Mouse (Mus musculus) neural tube, embryonic 15.5 days (tissue): ENCODE results near the gene Arid3a. TPM values are rescaled to one million over a fixed set of nuclear protein-coding genes. Genes with fewer than 3 reads are reported as not detected.

ENCODE experiments used
- ATAC-seq: fragments of 200-750 bp; cut with Nextera tagmentation; 2 replicates; pipeline ENCODE4 v1.8.0; 2017; ENCODE audit warnings: mild to moderate bottlenecking, moderate TSS enrichment, moderate library complexity; ENCODE audit not compliant: low FRiP score
- H3K27ac ChIP-seq: fragments of 300-500 bp; sonication (generic); replicated peaks from 2 replicates; pipeline ENCODE4 v1.5.1; 2015; ENCODE audit warnings: mild to moderate bottlenecking, inconsistent platforms
- H3K27me3 ChIP-seq: fragments of 300-500 bp; sonication (generic); replicated peaks from 2 replicates; pipeline ENCODE4 v1.6.1; 2015; ENCODE audit warnings: inconsistent platforms
- H3K36me3 ChIP-seq: fragments of 300-500 bp; sonication (generic); 2 replicates; pipeline ENCODE4 v1.6.1; 2015; ENCODE audit warnings: inconsistent platforms
- H3K4me1 ChIP-seq: fragments of 300-500 bp; sonication (generic); 2 replicates; pipeline ENCODE4 v1.6.1; 2015; ENCODE audit warnings: inconsistent platforms
- H3K4me2 ChIP-seq: fragments of 300-500 bp; sonication (generic); 2 replicates; pipeline ENCODE4 v1.6.1; 2015; ENCODE audit warnings: inconsistent platforms, mild to moderate bottlenecking, moderate library complexity
- H3K4me3 ChIP-seq: fragments of 300-500 bp; sonication (generic); replicated peaks from 2 replicates; pipeline ENCODE4 v1.5.1; 2015; ENCODE audit warnings: mild to moderate bottlenecking, inconsistent platforms
- H3K9ac ChIP-seq: fragments of 300-500 bp; sonication (generic); replicated peaks from 2 replicates; pipeline ENCODE4 v1.6.1; 2015; ENCODE audit warnings: mild to moderate bottlenecking, inconsistent platforms
- H3K9me3 ChIP-seq: fragments of 300-500 bp; sonication (generic); replicated peaks from 2 replicates; pipeline ENCODE4 v1.6.1; 2016; ENCODE audit warnings: inconsistent platforms
- WGBS: fragments of 180-500 bp; shearing (Covaris S2); methylation state at CpG from one replicate; pipeline ENCODE4 v1.1.7; 2015; ENCODE audit warnings: mixed read lengths; 5-methylcytosine and 5-hydroxymethylcytosine counted together
- polyA plus RNA-seq: library from polyadenylated mRNA; unstranded; fragments of >200 nt; fragmentation: Nextera tagmentation; extraction: Ambion mirVana; gene quantifications from 2 replicates; pipeline ENCODE4 v1.2.1, GENCODE M21; 2015

Gene Arid3a
- polyA plus RNA-seq, 1 experiment from 2014 or later = 2.4 TPM

- Histone ChIP-seq H3K4me3 (no peak overlapping the region), H3K4me1 (peaks cover 7% of the 10 kb centered on the region), H3K9me3 (no peaks in the 10 kb centered on the region), H3K27ac (no peak overlapping the region), H3K9ac (no peak overlapping the region), H3K4me2 (no peak overlapping the region), H3K36me3 (peaks cover 11% of the 10 kb centered on the region), H3K27me3 (peaks cover 22% of the 10 kb centered on the region; the same call in 1 of the 2 replicates)
- no peak for ATAC-seq
- WGBS = 85% methylated on average over 8 of the region's 8 CpGs
Observed at GRCm38 (mm10) chr10:80004233-80004705, 77.4 kb downstream of the Arid3a start.

Other genes with a start within 250 kb of the Arid3a start
- 83.0 and 83.4 TPM in 2 replicates for gene Cdc34, start 244.8 kb upstream of the Arid3a start, polyA plus RNA-seq
- 1.1 TPM in 2 replicates for gene Gzmm, start 238.0 kb upstream of the Arid3a start, polyA plus RNA-seq
- 958 and 1,001 TPM in 2 replicates for gene Bsg, start 222.6 kb upstream of the Arid3a start, polyA plus RNA-seq
- gene Hcn2, start 210.4 kb upstream of the Arid3a start, polyA plus RNA-seq = 2.0 and 3.0 TPM in 2 replicates
- gene Polrmt, start 180.5 kb upstream of the Arid3a start, polyA plus RNA-seq = 43.4 TPM in 2 replicates
- gene Fgf22, start 172.0 kb upstream of the Arid3a start, polyA plus RNA-seq = 2.7 and 3.4 TPM in 2 replicates
- 108 and 110 TPM in 2 replicates for gene Rnf126, start 160.1 kb upstream of the Arid3a start, polyA plus RNA-seq
- gene Fstl3, start 149.8 kb upstream of the Arid3a start, polyA plus RNA-seq = 2.6 and 4.5 TPM in 2 replicates
- 0.14 and 10.2 TPM in 2 replicates for gene Prss57, start 136.1 kb upstream of the Arid3a start, polyA plus RNA-seq
- 227 and 256 TPM in 2 replicates for gene Palm, start 133.5 kb upstream of the Arid3a start, polyA plus RNA-seq
- 0.33 and 11.5 TPM in 2 replicates for gene Misp, start 106.1 kb upstream of the Arid3a start, polyA plus RNA-seq
- 55.8 and 121 TPM in 2 replicates for gene Ptbp1, start 72.6 kb upstream of the Arid3a start, polyA plus RNA-seq
- 9.0 and 9.5 TPM in 2 replicates for gene Prtn3, start 52.6 kb upstream of the Arid3a start, polyA plus RNA-seq
- gene Plppr3, start 52.4 kb upstream of the Arid3a start, polyA plus RNA-seq = 316 and 385 TPM in 2 replicates
- gene Elane, start 40.8 kb upstream of the Arid3a start, polyA plus RNA-seq = 0.31 and 0.50 TPM in 2 replicates
- not detected in 2 replicates for gene Cfd, start 36.2 kb upstream of the Arid3a start, polyA plus RNA-seq
- gene Med16, start 18.1 kb upstream of the Arid3a start, polyA plus RNA-seq = 44.9 and 46.7 TPM in 2 replicates
- gene Gm26602, start 16.2 kb upstream of the Arid3a start, polyA plus RNA-seq = 22.7 and 23.6 TPM in 2 replicates
- gene Kiss1r, start 10.1 kb upstream of the Arid3a start, polyA plus RNA-seq = 1.8 and 2.8 TPM in 2 replicates
- 264 and 288 TPM in 2 replicates for gene R3hdm4, start 5.8 kb upstream of the Arid3a start, polyA plus RNA-seq
- 94.4 and 104 TPM in 2 replicates for gene Wdr18, start 33.1 kb downstream of the Arid3a start, polyA plus RNA-seq
- 0.32 and 0.33 TPM in 2 replicates for gene Grin3b, start 43.7 kb downstream of the Arid3a start, polyA plus RNA-seq
- gene Tmem259, start 57.3 kb downstream of the Arid3a start, polyA plus RNA-seq = 21.3 and 24.7 TPM in 2 replicates
- gene Cnn2, start 61.5 kb downstream of the Arid3a start, polyA plus RNA-seq = 31.6 and 76.4 TPM in 2 replicates
- 5.2 and 5.6 TPM in 2 replicates for gene Abca7, start 69.5 kb downstream of the Arid3a start, polyA plus RNA-seq
- 2.0 and 13.7 TPM in 2 replicates for gene Arhgap45, start 89.6 kb downstream of the Arid3a start, polyA plus RNA-seq
- 134 and 148 TPM in 2 replicates for gene Polr2e, start 112.8 kb downstream of the Arid3a start, polyA plus RNA-seq
- gene Gpx4, start 120.1 kb downstream of the Arid3a start, polyA plus RNA-seq = 559 and 600 TPM in 2 replicates
- 11.7 and 12.8 TPM in 2 replicates for gene Sbno2, start 178.5 kb downstream of the Arid3a start, polyA plus RNA-seq
- gene Stk11, start 188.8 kb downstream of the Arid3a start, polyA plus RNA-seq = 16.9 and 17.3 TPM in 2 replicates
- 553 and 558 TPM in 2 replicates for gene Atp5d, start 211.6 kb downstream of the Arid3a start, polyA plus RNA-seq
- gene Cbarp, start 213.8 kb downstream of the Arid3a start, polyA plus RNA-seq = 91.9 and 93.0 TPM in 2 replicates
- gene Midn, start 221.2 kb downstream of the Arid3a start, polyA plus RNA-seq = 19.4 and 20.5 TPM in 2 replicates
- gene Cirbp, start 238.9 kb downstream of the Arid3a start, polyA plus RNA-seq = 284 and 345 TPM in 2 replicates
- gene 1600002K03Rik, start 245.9 kb downstream of the Arid3a start, polyA plus RNA-seq = 13.5 and 14.3 TPM in 2 replicates